Mouse (Mus musculus) lung, embryonic 14.5 days (tissue): ENCODE data around the gene Srrm2. TPM values are rescaled to one million over a fixed set of nuclear protein-coding genes. Genes with fewer than 3 reads are reported as not detected.
A peak's percentile ranks its signal among the peaks of the same experiment; 100 is the strongest.
"Not testable (repeated sequence)": the region's sequence is repeated elsewhere in the genome, so short reads cannot be mapped to it uniquely, and the experiment has no call there.

Source experiments
- ATAC-seq: fragments of 200-750 bp; cut with Nextera tagmentation; 2 replicates; pipeline ENCODE4 v1.8.0; 2017; ENCODE audit warnings: mild to moderate bottlenecking, moderate TSS enrichment, moderate library complexity; ENCODE audit not compliant: insufficient read depth
- DNase-seq: peaks from one replicate; pipeline ENCODE4 v3.0.0-alpha.2; 2015
- H3K27ac ChIP-seq: fragments of 300-500 bp; sonication (generic); 2 replicates; pipeline ENCODE4 v1.5.1; 2014; ENCODE audit warnings: low read depth, mild to moderate bottlenecking, moderate library complexity
- H3K27me3 ChIP-seq: fragments of 300-500 bp; sonication (generic); 2 replicates; pipeline ENCODE4 v1.6.1; 2014; ENCODE audit warnings: low read length, control low read depth; ENCODE audit not compliant: insufficient read depth
- H3K36me3 ChIP-seq: fragments of 300-500 bp; sonication (generic); 2 replicates; pipeline ENCODE4 v1.6.1; 2014; ENCODE audit warnings: control low read depth; ENCODE audit not compliant: insufficient read depth
- H3K4me1 ChIP-seq: fragments of 300-500 bp; sonication (generic); 2 replicates; pipeline ENCODE4 v1.6.1; 2014; ENCODE audit warnings: antibody characterized with exemption, control low read depth; ENCODE audit not compliant: insufficient read depth
- H3K4me2 ChIP-seq: fragments of 300-500 bp; sonication (generic); 2 replicates; pipeline ENCODE4 v1.6.1; 2014; ENCODE audit warnings: mild to moderate bottlenecking
- H3K4me3 ChIP-seq: fragments of 300-500 bp; sonication (generic); 2 replicates; pipeline ENCODE4 v1.5.1; 2014; ENCODE audit warnings: low read depth, low read length
- H3K9ac ChIP-seq: fragments of 300-500 bp; sonication (generic); 2 replicates; pipeline ENCODE4 v1.6.1; 2014
- H3K9me3 ChIP-seq: fragments of 300-500 bp; sonication (generic); 2 replicates; pipeline ENCODE4 v1.6.1; 2016; ENCODE audit warnings: low read depth, low read length, control low read depth
- CTCF ChIP-seq: IDR thresholded peaks from 2 replicates; pipeline ENCODE4 v1.5.1; 2016; ENCODE audit warnings: antibody characterized with exemption, low read depth
- WGBS: fragments of 180-500 bp; shearing (Covaris S2); extraction: QIAGEN DNeasy Blood & Tissue Kit; methylation state at CpG from one replicate; pipeline ENCODE4 v1.1.7; 2014; 5-methylcytosine and 5-hydroxymethylcytosine counted together
- polyA plus RNA-seq: library from polyadenylated mRNA; unstranded; fragments of >200 nt; fragmentation: Nextera tagmentation; extraction: Ambion mirVana; gene quantifications from 2 replicates; pipeline ENCODE4 v1.2.1, GENCODE M21; 2014

The Srrm2 gene
- polyA plus RNA-seq, 1 experiment from 2014 or later = 491 TPM

GRCm38 (mm10) chr17:23762976-23763375, 27.4 kb upstream of the Srrm2 start:
- WGBS = 86% methylated on average over 11 of the region's 11 CpGs
- H3K9me3 ChIP-seq = no peaks in the 10 kb centered on the region
- no peak overlapping the region for H3K4me3 ChIP-seq
- no peak for DNase-seq
- H3K27me3 ChIP-seq = no peaks in the 10 kb centered on the region
- no peak overlapping the region for H3K9ac ChIP-seq
- H3K4me1 ChIP-seq = no peaks in the 10 kb centered on the region
- H3K4me2 ChIP-seq = no peak overlapping the region
- no peak for ATAC-seq
- peaks cover 48% of the 10 kb centered on the region for H3K36me3 ChIP-seq
- no peak overlapping the region for H3K27ac ChIP-seq
- no peak for TF ChIP-seq CTCF

DNA sequence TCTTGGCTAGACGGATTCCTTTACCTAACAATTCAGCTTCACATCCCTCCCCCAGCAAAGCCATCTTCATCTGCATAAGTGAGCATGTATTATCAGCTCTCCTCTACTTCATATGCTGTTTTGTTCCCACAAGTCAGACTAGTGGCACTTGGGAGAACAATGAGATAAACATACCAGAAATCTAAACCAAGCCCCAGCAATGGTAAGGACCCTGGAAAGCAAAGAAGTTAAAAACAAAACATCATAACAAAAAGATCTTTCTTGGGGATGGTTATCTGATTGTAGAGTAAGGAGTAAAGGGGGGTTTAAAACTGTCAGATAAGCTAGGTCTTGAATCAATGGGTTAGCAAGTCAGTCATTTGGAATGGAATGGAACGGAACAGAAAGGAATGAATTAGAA, 19.8 kb upstream of the Srrm2 start:
- H3K27ac ChIP-seq = no peak overlapping the region
- peak; percentile 32 for DNase-seq
- peak overlapping the region; percentile 83 for H3K4me3 ChIP-seq
- no peaks in the 10 kb centered on the region for H3K9me3 ChIP-seq
- no peaks in the 10 kb centered on the region for H3K27me3 ChIP-seq
- 18% methylated on average over 2 of the region's 2 CpGs for WGBS
- no peaks in the 10 kb centered on the region for H3K4me1 ChIP-seq
- no peak for ATAC-seq
- TF ChIP-seq CTCF = no peak
- no peaks in the 10 kb centered on the region for H3K36me3 ChIP-seq
- peak overlapping the region; percentile 81 for H3K4me2 ChIP-seq
- peak overlapping the region; percentile 88 for H3K9ac ChIP-seq

GRCm38 (mm10) chr17:23770896-23771283, 19.4 kb upstream of the Srrm2 start:
- Histone ChIP-seq H3K27me3 (no peaks in the 10 kb centered on the region), H3K36me3 (no peaks in the 10 kb centered on the region), H3K27ac (peak overlapping the region; percentile 73; the same call in 1 of the 2 replicates), H3K9ac (peak overlapping the region; percentile 88), H3K4me3 (peak overlapping the region; percentile 83), H3K4me1 (no peaks in the 10 kb centered on the region), H3K9me3 (no peaks in the 10 kb centered on the region), H3K4me2 (peak overlapping the region; percentile 81)
- DNase-seq = peak; percentile 58
- peak; percentile 44; the same call in 1 of the 2 replicates for ATAC-seq
- TF ChIP-seq CTCF = no peak
- under 1% methylated on average over 19 of the region's 19 CpGs for WGBS

- H3K4me2 ChIP-seq = peak within 1 kb of the TSS; percentile 81
- no peak for TF ChIP-seq CTCF
- ATAC-seq (peak; percentile 98), DNase-seq (peak; percentile 99)
- H3K27ac ChIP-seq = peak within 1 kb of the TSS; percentile 73; the same call in 1 of the 2 replicates
- WGBS = 3% methylated on average over 56 of the region's 58 CpGs
- no peaks in the 10 kb centered on the region for H3K9me3 ChIP-seq
- peak within 1 kb of the TSS; percentile 88 for H3K9ac ChIP-seq
- no peaks in the 10 kb centered on the region for H3K4me1 ChIP-seq
- H3K36me3 ChIP-seq = no peaks in the 10 kb centered on the region
- H3K4me3 ChIP-seq = peak within 1 kb of the TSS; percentile 83
- no peaks in the 10 kb centered on the region for H3K27me3 ChIP-seq
Observed at GRCm38 (mm10) chr17:23771284-23772218, 18.8 kb upstream of the Srrm2 start, which contains the start of gene Flywch1. Flywch1 (minus strand) TSS chr17:23771602.

GRCm38 (mm10) chr17:23772219-23772556, 18.1 kb upstream of the Srrm2 start:
- H3K4me2 ChIP-seq = peak overlapping the region; percentile 81; the same call in 1 of the 2 replicates
- not testable (repeated sequence) for DNase-seq, H3K9me3 ChIP-seq, H3K4me3 ChIP-seq, H3K27ac ChIP-seq, H3K27me3 ChIP-seq, H3K4me1 ChIP-seq, H3K36me3 ChIP-seq, ATAC-seq, H3K9ac ChIP-seq
- WGBS = 64% methylated on average over 2 of the region's 2 CpGs

GRCm38 (mm10) chr17:23773676-23774075, 16.7 kb upstream of the Srrm2 start:
- Histone ChIP-seq H3K9me3 (no peaks in the 10 kb centered on the region), H3K27ac (no peak overlapping the region), H3K4me3 (no peak overlapping the region), H3K36me3 (no peaks in the 10 kb centered on the region), H3K9ac (no peak overlapping the region), H3K4me2 (no peak overlapping the region), H3K4me1 (no peaks in the 10 kb centered on the region), H3K27me3 (no peaks in the 10 kb centered on the region)
- 67% methylated on average over 6 of the region's 6 CpGs for WGBS
- no peak for TF ChIP-seq CTCF
- no peak for DNase-seq
- no peak for ATAC-seq

DNA sequence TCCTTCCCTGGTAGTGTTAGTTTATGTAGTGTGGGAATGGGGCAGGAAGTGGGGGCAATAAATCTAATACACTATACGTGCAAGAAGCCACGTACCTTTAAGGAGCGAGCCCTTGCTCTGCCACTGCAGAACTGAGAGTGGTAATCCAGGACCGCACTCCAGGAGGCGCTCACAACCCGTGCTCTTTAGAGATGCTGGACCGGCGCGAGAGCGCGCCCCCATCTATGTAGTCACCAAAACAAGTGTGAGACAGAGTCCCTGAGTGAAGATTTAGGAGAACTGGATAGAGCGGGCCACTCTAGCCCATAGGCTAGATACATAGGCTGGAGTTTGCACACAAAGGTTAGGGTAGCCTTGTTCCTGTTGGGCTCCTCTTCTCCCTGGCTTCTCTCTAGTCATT, 16.2 kb upstream of the Srrm2 start:
- no peak overlapping the region for H3K9ac ChIP-seq
- no peak overlapping the region for H3K4me3 ChIP-seq
- no peaks in the 10 kb centered on the region for H3K4me1 ChIP-seq
- H3K4me2 ChIP-seq = no peak overlapping the region
- no peaks in the 10 kb centered on the region for H3K9me3 ChIP-seq
- H3K27ac ChIP-seq = no peak overlapping the region
- DNase-seq (peak; percentile 91), ATAC-seq (peak; percentile 48)
- no peaks in the 10 kb centered on the region for H3K27me3 ChIP-seq
- H3K36me3 ChIP-seq = no peaks in the 10 kb centered on the region
- 5% methylated on average over 12 of the region's 12 CpGs for WGBS
- TF ChIP-seq CTCF = peak; percentile 83
